Mouse (Mus musculus): Measurements from ENCODE around the gene Gm9745.
"Not testable (repeated sequence)": the region's sequence is repeated elsewhere in the genome, so short reads cannot be mapped to it uniquely, and the experiment has no call there.

GRCm38 (mm10) chr13:8948131-8948530, at the start of gene Gm9745:
- not testable (repeated sequence) for TF ChIP-seq CTCF (IDR thresholded peaks at IDR 0.05; ENCODE audit: borderline replicate concordance, control insufficient read depth, extremely low read depth, insufficient read depth, low read length, poor library complexity); POLR2A (IDR thresholded peaks at IDR 0.05; ENCODE audit: control insufficient read depth, extremely low read depth, insufficient read depth, low read length, poor library complexity)

Data from thymus, adult 2 months (tissue).